Mouse (Mus musculus) splenic B cell, adult 2 months (primary cell): ENCODE data around the gene Gm28036.

Experiments used
- DNase-seq: peaks from one replicate; pipeline ENCODE4 v3.0.0-alpha.2; 2011; ENCODE audit warnings: low read depth, low spot score
- H3K27me3 ChIP-seq: 2 replicates; pipeline ENCODE4 v1.6.1; 2012; ENCODE audit warnings: mild to moderate bottlenecking, low read length, moderate library complexity, mixed read lengths; ENCODE audit not compliant: control insufficient read depth, poor library complexity, insufficient read depth, severe bottlenecking
- H3K36me3 ChIP-seq: 2 replicates; pipeline ENCODE4 v1.6.1; 2012; ENCODE audit warnings: mild to moderate bottlenecking, low read length, moderate library complexity, mixed read lengths; ENCODE audit not compliant: control insufficient read depth, poor library complexity, insufficient read depth, severe bottlenecking

Gene Gm28036

DNA sequence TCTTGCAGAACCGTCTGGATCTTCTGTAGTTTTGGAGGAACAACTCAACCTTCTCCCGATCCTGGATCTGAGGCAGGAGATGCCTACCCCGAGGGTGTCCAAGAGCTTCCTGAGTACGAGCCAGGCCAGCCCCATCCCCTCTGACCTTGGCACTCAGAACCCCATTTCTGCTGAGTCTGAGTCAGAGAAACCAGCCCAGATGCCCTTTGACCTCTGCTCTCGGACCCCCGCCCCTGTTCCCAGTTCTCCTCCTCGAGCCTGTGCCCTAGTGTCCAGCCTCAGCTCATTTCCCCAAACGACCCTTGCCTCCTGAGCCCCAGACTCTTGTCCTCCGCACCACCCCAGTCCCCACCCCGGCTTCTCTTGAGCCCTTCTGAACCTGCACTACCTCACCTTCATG is 60.8 kb downstream of the Gm28036 start:
- DNase-seq, result peak; percentile 8
- no peaks in the 10 kb centered on the region; the same call in 1 of the 2 replicates for H3K27me3 ChIP-seq
- H3K36me3 ChIP-seq, result no peaks in the 10 kb centered on the region

- Histone ChIP-seq H3K36me3 (no peaks in the 10 kb centered on the region), H3K27me3 (no peaks in the 10 kb centered on the region; the same call in 1 of the 2 replicates)
- DNase-seq, result peak; percentile 85
Observed at GRCm38 (mm10) chr2:156065099-156066041, 61.5 kb downstream of the Gm28036 start, which contains the start of gene Spag4. Gene Spag4 (plus strand): TSS chr2:156065175.

DNA sequence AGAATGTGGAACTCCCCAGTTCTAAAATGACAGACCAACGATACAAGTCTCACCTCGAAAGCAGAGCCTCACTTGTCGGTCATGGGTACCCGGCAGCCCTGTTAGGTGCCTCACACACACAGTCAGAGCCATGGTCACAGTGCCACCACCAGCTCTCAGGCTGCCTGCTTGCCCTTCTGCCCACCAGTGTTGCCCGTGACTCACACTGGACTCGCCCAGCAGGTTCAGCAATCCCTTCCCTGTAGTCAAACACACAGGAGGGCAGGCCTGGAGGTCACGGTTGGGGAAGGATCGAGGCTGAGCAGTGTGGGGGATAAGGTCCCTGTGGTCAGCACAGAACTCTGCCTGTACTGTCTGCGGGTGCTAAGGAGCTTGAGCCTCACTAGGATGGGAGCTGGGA is 74.1 kb downstream of the Gm28036 start, which contains the start of gene Fer1l4:
Gene Fer1l4 (minus strand): TSS at position 132 of the 400 bp plus-strand sequence.
- no peak for DNase-seq
- Histone ChIP-seq H3K27me3 (no peaks in the 10 kb centered on the region), H3K36me3 (no peaks in the 10 kb centered on the region)

DNA sequence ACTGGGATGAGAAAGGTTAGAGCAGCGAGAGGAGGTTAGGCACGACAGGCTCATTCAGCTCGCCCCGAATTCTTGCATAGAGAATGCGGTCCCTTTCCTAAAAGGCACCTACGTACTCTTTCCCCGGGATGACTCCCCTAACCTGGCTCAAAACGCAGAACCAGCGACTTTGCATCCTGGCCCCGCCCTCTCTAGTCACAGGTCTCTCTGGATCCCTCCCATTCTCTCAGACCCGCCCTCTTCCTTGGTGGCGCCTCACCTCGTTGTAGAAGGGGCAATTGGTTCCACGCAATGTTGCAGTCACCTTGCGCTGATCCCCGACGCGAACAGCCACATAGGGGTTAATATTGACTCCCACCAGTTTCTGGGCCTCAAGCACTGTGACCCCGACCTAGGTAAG is 79.0 kb downstream of the Gm28036 start:
- peak; percentile 38 for DNase-seq
- Histone ChIP-seq H3K36me3 (no peaks in the 10 kb centered on the region), H3K27me3 (no peaks in the 10 kb centered on the region)

DNA sequence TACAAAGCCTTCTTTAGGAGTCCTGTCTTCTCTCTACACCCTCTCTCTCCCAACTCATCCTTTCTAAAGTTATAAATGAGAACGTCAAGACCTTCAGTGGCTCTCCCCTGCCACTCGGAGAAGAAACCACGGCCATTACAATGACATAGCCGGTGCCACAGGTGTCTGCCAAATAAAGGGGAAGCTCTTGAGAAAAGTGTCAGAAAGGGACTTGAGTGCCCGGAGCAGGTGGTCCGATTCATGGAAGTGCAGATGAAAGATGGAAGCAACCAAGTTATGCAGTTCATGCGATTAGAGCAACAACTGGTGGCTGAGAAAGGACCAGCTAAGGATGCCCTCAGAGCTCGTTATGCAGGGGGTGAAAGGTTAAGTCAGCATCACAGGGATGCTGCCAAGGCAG is 84.0 kb downstream of the Gm28036 start:
- H3K36me3 ChIP-seq, result no peaks in the 10 kb centered on the region
- DNase-seq, result no peak

GRCm38 (mm10) chr2:156039390-156039789 is 87.5 kb downstream of the Gm28036 start:
- no peaks in the 10 kb centered on the region for H3K36me3 ChIP-seq
- DNase-seq, result no peak
- no peaks in the 10 kb centered on the region for H3K27me3 ChIP-seq

More for the DNA sequence above, 84.0 kb downstream of the Gm28036 start:
- no peaks in the 10 kb centered on the region for H3K27me3 ChIP-seq

DNA sequence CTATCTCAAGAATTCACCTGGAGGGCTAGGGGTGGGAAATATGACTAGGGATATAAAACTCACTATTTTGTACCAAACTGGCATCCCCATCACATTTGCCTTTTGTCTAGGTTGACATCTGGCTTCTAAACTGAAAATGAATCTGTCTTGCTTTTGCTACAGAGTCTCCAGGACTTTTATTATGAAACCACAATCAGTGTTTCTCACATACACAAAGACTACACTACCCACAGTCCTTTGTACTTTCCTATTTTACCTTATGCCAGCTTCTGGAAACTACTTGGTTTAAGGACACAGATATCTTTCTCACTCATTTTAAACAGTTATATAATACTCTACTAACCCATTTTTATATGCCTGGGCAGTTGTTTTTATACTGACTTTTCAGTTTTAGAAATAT is 101.4 kb downstream of the Gm28036 start:
- Histone ChIP-seq H3K36me3 (no peaks in the 10 kb centered on the region), H3K27me3 (no peaks in the 10 kb centered on the region)
- no peak for DNase-seq
